ENCODE assay signal across 11 mouse cellular contexts in the genomic region with DNA sequence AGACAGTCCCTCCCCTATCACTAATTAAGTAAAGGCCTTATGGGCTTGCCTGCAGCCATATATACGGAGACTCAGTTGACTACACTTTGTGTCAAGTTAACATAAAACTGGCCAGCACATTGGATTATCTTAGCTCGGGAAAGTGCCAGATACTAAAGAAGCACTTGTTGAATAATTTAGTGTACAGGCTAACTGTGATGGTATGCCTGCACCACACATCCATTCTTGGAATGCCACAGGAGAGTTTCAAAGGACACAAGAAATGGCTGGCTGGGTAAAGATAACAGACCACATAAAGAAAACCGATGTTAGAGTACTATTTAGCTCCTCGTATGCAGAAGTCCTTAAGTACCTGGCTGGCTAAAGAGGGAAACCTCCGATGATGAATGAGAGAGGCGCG. TPM values are rescaled to one million over a fixed set of nuclear protein-coding genes. Genes with fewer than 3 reads are reported as not detected.
"Had no signal": no experiment of that assay in that cellular context is flagged by ENCODE, and none has a peak within 500 bp of the region (broad histone marks: within the 10 kb centered on the region; RNA-seq: fewer than 3 reads in every experiment).

No protein-coding gene starts in this region.

- H3K4me1 ChIP-seq: liver, embryonic 13.5 days had no signal

- H3K4me3 ChIP-seq: left cerebral cortex, adult 2 months; limb, embryonic 10.5 days; liver, embryonic 13.5 days; midbrain, embryonic 13.5 days had no signal

- H3K27ac ChIP-seq: left cerebral cortex, adult 2 months; limb, embryonic 10.5 days; liver, embryonic 13.5 days; midbrain, embryonic 13.5 days had no signal

- ATAC-seq: liver, postnatal 0 days; midbrain, embryonic 13.5 days had no signal

- H3K4me2 ChIP-seq: liver, embryonic 13.5 days; midbrain, embryonic 13.5 days had no signal

- H3K27me3 ChIP-seq: liver, embryonic 13.5 days; midbrain, embryonic 13.5 days had no signal

- H3K9ac ChIP-seq: liver, embryonic 13.5 days; liver, postnatal 0 days; midbrain, embryonic 13.5 days had no signal

- H3K9me3 ChIP-seq: limb, embryonic 10.5 days; liver, embryonic 13.5 days; midbrain, embryonic 13.5 days had no signal

- H3K36me3 ChIP-seq: limb, embryonic 10.5 days; liver, embryonic 13.5 days; midbrain, embryonic 13.5 days had no signal

- DNase-seq: kidney, postnatal 25 days; liver, embryonic 13.5 days; liver, postnatal 0 days; lung, postnatal 36 days; right cerebral cortex, postnatal 14 days; thymus, postnatal 4 days had no signal

RNA-seq across cellular contexts. Expression of gene Rpl36a-ps1, which starts 24.6 kb away (rescaled TPM):
- total RNA-seq: midbrain, postnatal 0 days had no signal
- polyA plus RNA-seq: spleen, adult 2 months had no signal
